Mouse (Mus musculus) midbrain, embryonic 13.5 days (tissue): ENCODE results near the gene Gm26602. TPM values are rescaled to one million over a fixed set of nuclear protein-coding genes. Genes with fewer than 3 reads are reported as not detected.
A peak's percentile ranks its signal among the peaks of the same experiment; 100 is the strongest.

ENCODE experiments used
- ATAC-seq: fragments of 200-750 bp; cut with Nextera tagmentation; 2 replicates; pipeline ENCODE4 v1.8.0; 2017; ENCODE audit warnings: mild to moderate bottlenecking, moderate TSS enrichment, moderate library complexity
- H3K27ac ChIP-seq: fragments of 300-500 bp; sonication (generic); 2 replicates; pipeline ENCODE4 v1.5.1; 2015; ENCODE audit warnings: inconsistent platforms, mild to moderate bottlenecking, moderate library complexity
- H3K27me3 ChIP-seq: fragments of 300-500 bp; sonication (generic); 2 replicates; pipeline ENCODE4 v1.6.1; 2015; ENCODE audit warnings: mild to moderate bottlenecking, inconsistent platforms
- H3K36me3 ChIP-seq: fragments of 300-500 bp; sonication (generic); 2 replicates; pipeline ENCODE4 v1.6.1; 2015; ENCODE audit warnings: mild to moderate bottlenecking, inconsistent platforms
- H3K4me1 ChIP-seq: fragments of 300-500 bp; sonication (generic); replicated peaks from 2 replicates; pipeline ENCODE4 v1.6.1; 2015; ENCODE audit warnings: inconsistent platforms
- H3K4me2 ChIP-seq: fragments of 300-500 bp; sonication (generic); replicated peaks from 2 replicates; pipeline ENCODE4 v1.6.1; 2015; ENCODE audit warnings: moderate library complexity, mild to moderate bottlenecking, inconsistent platforms
- H3K4me3 ChIP-seq: fragments of 300-500 bp; sonication (generic); replicated peaks from 2 replicates; pipeline ENCODE4 v1.5.1; 2015; ENCODE audit warnings: mild to moderate bottlenecking, inconsistent platforms
- H3K9ac ChIP-seq: fragments of 300-500 bp; sonication (generic); replicated peaks from 2 replicates; pipeline ENCODE4 v1.6.1; 2015; ENCODE audit warnings: mild to moderate bottlenecking, inconsistent platforms
- H3K9me3 ChIP-seq: fragments of 300-500 bp; sonication (generic); 2 replicates; pipeline ENCODE4 v1.6.1; 2016; ENCODE audit warnings: mild to moderate bottlenecking, inconsistent platforms
- WGBS: fragments of 180-500 bp; shearing (Covaris S2); methylation state at CpG from one replicate; pipeline ENCODE4 v1.1.7; 2015; 5-methylcytosine and 5-hydroxymethylcytosine counted together
- polyA plus RNA-seq: library from polyadenylated mRNA; unstranded; fragments of >200 nt; fragmentation: Nextera tagmentation; extraction: Ambion mirVana; gene quantifications from 2 replicates; pipeline ENCODE4 v1.2.1, GENCODE M21; 2015

Gene Gm26602
- polyA plus RNA-seq, 1 experiment from 2014 or later, result 34.1 TPM

GRCm38 (mm10) chr10:79920056-79920890 is 9.6 kb downstream of the Gm26602 start:
- Histone ChIP-seq H3K9ac (no peak overlapping the region), H3K4me1 (peaks cover 51% of the 10 kb centered on the region), H3K4me2 (peak overlapping the region; percentile 43; the same call in 1 of the 2 replicates), H3K9me3 (no peaks in the 10 kb centered on the region), H3K27me3 (peaks cover 67% of the 10 kb centered on the region), H3K27ac (no peak overlapping the region), H3K36me3 (no peaks in the 10 kb centered on the region), H3K4me3 (peak overlapping the region; percentile 31)
- ATAC-seq, result 0 out of 2 replicates have a peak, but pooled peaks have one; percentile 5
- WGBS, result 11% methylated on average over 26 of the region's 26 CpGs

GRCm38 (mm10) chr10:79920958-79921535 is 10.4 kb downstream of the Gm26602 start, which contains the start of gene R3hdm4:
Gene R3hdm4 (minus strand): TSS chr10:79921208.
- H3K4me2 ChIP-seq, result peak within 1 kb of the TSS; percentile 43
- H3K4me1 ChIP-seq, result peaks cover 50% of the 10 kb centered on the region
- no peak within 1 kb of the TSS for H3K27ac ChIP-seq
- H3K27me3 ChIP-seq, result peaks cover 67% of the 10 kb centered on the region
- ATAC-seq, result no peak
- peak within 1 kb of the TSS; percentile 31 for H3K4me3 ChIP-seq
- H3K9me3 ChIP-seq, result no peaks in the 10 kb centered on the region
- WGBS, result 4% methylated on average over 41 of the region's 41 CpGs
- H3K9ac ChIP-seq, result peak within 1 kb of the TSS; percentile 37
- H3K36me3 ChIP-seq, result no peaks in the 10 kb centered on the region

GRCm38 (mm10) chr10:79921572-79921971 is 10.9 kb downstream of the Gm26602 start:
- WGBS, result 1% methylated on average over 34 of the region's 34 CpGs
- peaks cover 52% of the 10 kb centered on the region for H3K4me1 ChIP-seq
- H3K4me2 ChIP-seq, result peak overlapping the region; percentile 43
- H3K27ac ChIP-seq, result no peak overlapping the region
- no peaks in the 10 kb centered on the region for H3K9me3 ChIP-seq
- H3K36me3 ChIP-seq, result no peaks in the 10 kb centered on the region
- peak overlapping the region; percentile 31 for H3K4me3 ChIP-seq
- H3K9ac ChIP-seq, result peak overlapping the region; percentile 37
- no peak for ATAC-seq
- H3K27me3 ChIP-seq, result peaks cover 67% of the 10 kb centered on the region

- no peak for ATAC-seq
- H3K27ac ChIP-seq, result no peak overlapping the region
- peak overlapping the region; percentile 91 for H3K4me2 ChIP-seq
- peaks cover 37% of the 10 kb centered on the region for H3K27me3 ChIP-seq
- no peak overlapping the region for H3K9ac ChIP-seq
- peaks cover 48% of the 10 kb centered on the region for H3K4me1 ChIP-seq
- H3K36me3 ChIP-seq, result no peaks in the 10 kb centered on the region
- no peaks in the 10 kb centered on the region for H3K9me3 ChIP-seq
- 0 out of 2 replicates have a peak overlapping the region, but pooled peaks have one; percentile 81 for H3K4me3 ChIP-seq
- WGBS, result 13% methylated on average over 29 of the region's 29 CpGs
Measured at GRCm38 (mm10) chr10:79924998-79925784, 14.5 kb downstream of the Gm26602 start.

GRCm38 (mm10) chr10:79925785-79926490 is 15.3 kb downstream of the Gm26602 start:
- Histone ChIP-seq H3K4me1 (peaks cover 48% of the 10 kb centered on the region), H3K4me3 (peak overlapping the region; percentile 81), H3K36me3 (peaks cover 5% of the 10 kb centered on the region), H3K4me2 (peak overlapping the region; percentile 91), H3K27me3 (peaks cover 30% of the 10 kb centered on the region), H3K27ac (no peak overlapping the region), H3K9me3 (no peaks in the 10 kb centered on the region), H3K9ac (peak overlapping the region; percentile 87)
- no peak; the same call in 1 of the 2 replicates for ATAC-seq
- WGBS, result 14% methylated on average over 14 of the region's 15 CpGs

GRCm38 (mm10) chr10:79926491-79927323 is 16.1 kb downstream of the Gm26602 start, which contains the start of gene Arid3a:
Gene Arid3a (plus strand): TSS chr10:79927043.
- under 1% methylated on average over 63 of the region's 63 CpGs for WGBS
- Histone ChIP-seq H3K36me3 (peaks cover 13% of the 10 kb centered on the region), H3K27ac (peak within 1 kb of the TSS; percentile 89), H3K9ac (peak within 1 kb of the TSS; percentile 87), H3K4me2 (peak within 1 kb of the TSS; percentile 91), H3K9me3 (no peaks in the 10 kb centered on the region), H3K4me3 (peak within 1 kb of the TSS; percentile 81), H3K4me1 (peaks cover 43% of the 10 kb centered on the region), H3K27me3 (peaks cover 22% of the 10 kb centered on the region)
- ATAC-seq, result peak; percentile 63

GRCm38 (mm10) chr10:79927324-79928029 is 16.8 kb downstream of the Gm26602 start:
- Histone ChIP-seq H3K27me3 (peaks cover 14% of the 10 kb centered on the region), H3K9me3 (no peaks in the 10 kb centered on the region), H3K4me3 (peak overlapping the region; percentile 81), H3K9ac (peak overlapping the region; percentile 87), H3K27ac (peak overlapping the region; percentile 89), H3K36me3 (peaks cover 21% of the 10 kb centered on the region), H3K4me2 (peak overlapping the region; percentile 91), H3K4me1 (peaks cover 49% of the 10 kb centered on the region)
- ATAC-seq, result peak; percentile 48
- under 1% methylated on average over 53 of the region's 54 CpGs for WGBS

- no peak for ATAC-seq
- peak overlapping the region; percentile 87 for H3K9ac ChIP-seq
- H3K4me3 ChIP-seq, result peak overlapping the region; percentile 81
- 1% methylated on average over 29 of the region's 29 CpGs for WGBS
- peaks cover 7% of the 10 kb centered on the region for H3K27me3 ChIP-seq
- peaks cover 55% of the 10 kb centered on the region for H3K4me1 ChIP-seq
- peak overlapping the region; percentile 91 for H3K4me2 ChIP-seq
- peaks cover 27% of the 10 kb centered on the region for H3K36me3 ChIP-seq
- no peaks in the 10 kb centered on the region for H3K9me3 ChIP-seq
- H3K27ac ChIP-seq, result peak overlapping the region; percentile 89
Measured at GRCm38 (mm10) chr10:79928030-79928694, 17.5 kb downstream of the Gm26602 start.

- Histone ChIP-seq H3K9ac (peak overlapping the region; percentile 87), H3K27ac (peak overlapping the region; percentile 89), H3K27me3 (no peaks in the 10 kb centered on the region; the same call in 1 of the 2 replicates), H3K36me3 (peaks cover 33% of the 10 kb centered on the region), H3K4me3 (peak overlapping the region; percentile 81), H3K4me1 (peaks cover 63% of the 10 kb centered on the region), H3K4me2 (peak overlapping the region; percentile 91), H3K9me3 (no peaks in the 10 kb centered on the region)
- no peak for ATAC-seq
- WGBS, result 19% methylated on average over 9 of the region's 9 CpGs
Measured at GRCm38 (mm10) chr10:79928907-79929701, 18.4 kb downstream of the Gm26602 start.
